Mouse (Mus musculus) right cerebral cortex, adult 2 months (tissue): ENCODE measurements at regions not wholly inside any gene's neighbourhood (a gene's known extent, or its start where the extent isn't known, plus 50 kb on each side); places are given as distances from the start of the nearest gene placed in this dataset.

ENCODE experiments used
- DNase-seq, 2 experiments: peaks; one replicate each; pipeline ENCODE4 v3.0.0; 2021 to 2022; ENCODE audit warnings: low spot score in 2 of 2

- DNase-seq: no peak
These were observed 143.4 kb upstream of the Hs6st1 start for GRCm38 (mm10) chr1:35924796-35925195.

GRCm38 (mm10) chr1:35925301-35925700 is 142.9 kb upstream of the Hs6st1 start:
- no peak for DNase-seq

- no peak for DNase-seq
These were observed 141.8 kb upstream of the Hs6st1 start for GRCm38 (mm10) chr1:35926191-35927048.

GRCm38 (mm10) chr1:35927049-35927415 is 141.2 kb upstream of the Hs6st1 start:
- no peak for DNase-seq

GRCm38 (mm10) chr1:35930351-35930750 is 137.8 kb upstream of the Hs6st1 start:
- no peak for DNase-seq

- DNase-seq: no peak
These were observed 137.1 kb upstream of the Hs6st1 start for GRCm38 (mm10) chr1:35931056-35931455.

- DNase-seq: no peak
These were observed 134.7 kb upstream of the Hs6st1 start for GRCm38 (mm10) chr1:35933511-35933910.

- DNase-seq: peak; percentile 44 to 50
These were observed 133.0 kb upstream of the Hs6st1 start for GRCm38 (mm10) chr1:35935099-35935651.

GRCm38 (mm10) chr1:35936362-35937093 is 131.7 kb upstream of the Hs6st1 start:
- no peak for DNase-seq

- DNase-seq: no peak
These were observed 128.0 kb upstream of the Hs6st1 start for GRCm38 (mm10) chr1:35940236-35940635.

- no peak for DNase-seq
These were observed 126.5 kb upstream of the Hs6st1 start for GRCm38 (mm10) chr1:35941642-35942077.

GRCm38 (mm10) chr1:35942222-35942621 is 126.0 kb upstream of the Hs6st1 start:
- DNase-seq: no peak

- DNase-seq: no peak
These were observed 124.4 kb upstream of the Hs6st1 start for GRCm38 (mm10) chr1:35943800-35944199.

- DNase-seq: no peak
These were observed 123.8 kb upstream of the Hs6st1 start for GRCm38 (mm10) chr1:35944376-35944775.

GRCm38 (mm10) chr1:35944849-35945248 is 123.4 kb upstream of the Hs6st1 start:
- DNase-seq: no peak

- no peak for DNase-seq
These were observed 122.6 kb upstream of the Hs6st1 start for GRCm38 (mm10) chr1:35945596-35945995.

- DNase-seq: no peak
These were observed 120.1 kb upstream of the Hs6st1 start for GRCm38 (mm10) chr1:35948104-35948503.

GRCm38 (mm10) chr1:35951082-35951481 is 117.1 kb upstream of the Hs6st1 start:
- DNase-seq: peak; percentile 31 to 47

GRCm38 (mm10) chr1:35953721-35954120 is 114.5 kb upstream of the Hs6st1 start:
- no peak for DNase-seq

GRCm38 (mm10) chr1:35957425-35958372 is 110.5 kb upstream of the Hs6st1 start:
- DNase-seq: no peak

- DNase-seq: no peak
These were observed 108.5 kb upstream of the Hs6st1 start for GRCm38 (mm10) chr1:35959729-35960128.
